Mouse (Mus musculus): ENCODE measurements around the gene Rasgef1a. TPM values are rescaled to one million over a fixed set of nuclear protein-coding genes. Genes with fewer than 3 reads are reported as not detected.

The Rasgef1a gene
- polyA plus RNA-seq, 1 experiment from 2014 or later, result 0.28 TPM

DNA sequence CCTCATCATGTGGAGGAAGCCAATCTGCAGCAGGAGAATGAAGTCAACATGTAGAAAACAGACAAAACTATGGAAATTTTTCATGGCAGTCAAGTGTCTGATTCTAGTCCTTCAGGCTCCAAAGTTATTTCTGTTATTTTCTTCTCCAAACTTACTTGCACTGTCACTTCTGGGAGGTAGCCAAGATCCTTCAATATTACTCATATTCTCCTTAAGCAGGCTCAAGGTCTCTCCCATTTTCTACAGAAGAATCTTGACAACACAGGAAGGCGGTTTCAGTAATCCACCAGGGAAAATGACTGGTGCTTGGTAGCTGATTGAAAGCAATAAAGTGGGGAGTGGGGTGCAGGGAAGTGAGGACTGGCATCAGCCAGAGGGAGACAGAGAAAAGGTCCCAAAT, 111.5 kb downstream of the Rasgef1a start:
- no peak overlapping the region for H3K4me3 ChIP-seq (ENCODE audit: low read length)
- no peak overlapping the region for H3K27ac ChIP-seq (ENCODE audit: low read depth, low read length)
- H3K9ac ChIP-seq (ENCODE audit: low read depth, low read length), result no peak overlapping the region
- H3K4me2 ChIP-seq (replicated peaks; ENCODE audit: low read depth, low read length), result no peak overlapping the region
- H3K36me3 ChIP-seq (ENCODE audit: control insufficient read depth, insufficient read depth, low read length), result peaks cover 12% of the 10 kb centered on the region; the same call in 1 of the 2 replicates
- no peak for ATAC-seq (ENCODE audit: low FRiP score, low TSS enrichment)
- WGBS, result 88% methylated on average over 1 of the region's 1 CpGs
- no peaks in the 10 kb centered on the region for H3K9me3 ChIP-seq (ENCODE audit: control insufficient read depth, low read length)
- no peaks in the 10 kb centered on the region for H3K27me3 ChIP-seq (ENCODE audit: control insufficient read depth, insufficient read depth, low read length)
- H3K4me1 ChIP-seq (ENCODE audit: control insufficient read depth, insufficient read depth, low read length), result no peaks in the 10 kb centered on the region

DNA sequence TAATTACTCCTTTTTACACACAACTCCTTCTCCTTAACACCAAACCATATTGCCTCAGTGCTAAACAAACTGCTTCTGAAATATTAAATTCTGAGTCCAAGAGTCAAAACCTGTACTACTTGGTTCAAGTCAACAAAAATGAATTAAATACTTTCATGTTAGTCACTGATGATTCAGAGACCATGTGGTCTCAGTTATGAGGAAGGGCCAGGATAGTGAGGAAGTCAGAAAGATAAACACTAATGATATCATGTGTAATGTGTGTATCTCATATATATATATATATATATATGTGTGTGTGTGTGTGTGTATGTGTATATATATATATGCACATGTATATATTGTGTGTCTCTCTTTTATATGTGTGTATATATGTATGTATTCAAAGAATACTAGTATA, 115.3 kb downstream of the Rasgef1a start:
- Histone ChIP-seq H3K4me3 (ENCODE audit: low read length) (no peak overlapping the region), H3K36me3 (ENCODE audit: control insufficient read depth, insufficient read depth, low read length) (peaks cover 12% of the 10 kb centered on the region; the same call in 1 of the 2 replicates), H3K27ac (ENCODE audit: low read depth, low read length) (no peak overlapping the region), H3K27me3 (ENCODE audit: control insufficient read depth, insufficient read depth, low read length) (no peaks in the 10 kb centered on the region), H3K9ac (ENCODE audit: low read depth, low read length) (no peak overlapping the region), H3K9me3 (ENCODE audit: control insufficient read depth, low read length) (no peaks in the 10 kb centered on the region), H3K4me2 (replicated peaks; ENCODE audit: low read depth, low read length) (no peak overlapping the region), H3K4me1 (ENCODE audit: control insufficient read depth, insufficient read depth, low read length) (no peaks in the 10 kb centered on the region)
- ATAC-seq (ENCODE audit: low FRiP score, low TSS enrichment), result no peak

DNA sequence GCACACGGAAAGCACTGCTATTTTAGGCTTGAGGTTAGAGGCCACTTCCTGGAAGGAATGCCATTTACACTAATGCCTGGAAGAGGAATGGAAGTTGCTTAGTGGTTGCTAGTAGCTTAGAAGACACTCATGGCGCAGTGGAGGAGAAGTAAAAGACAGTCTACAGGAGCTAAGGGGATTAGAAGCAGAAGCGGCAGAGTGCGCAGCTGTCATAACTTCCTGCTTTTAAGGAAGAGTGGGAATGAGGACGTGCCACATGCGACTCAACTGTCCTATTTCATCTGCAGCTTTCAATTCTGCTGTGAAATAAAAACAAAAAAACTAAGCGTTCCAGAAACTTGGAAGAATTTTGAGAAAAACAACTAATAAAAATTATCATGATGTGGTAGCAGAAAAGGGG, 116.0 kb downstream of the Rasgef1a start:
- Histone ChIP-seq H3K27me3 (ENCODE audit: control insufficient read depth, insufficient read depth, low read length) (no peaks in the 10 kb centered on the region), H3K4me2 (replicated peaks; ENCODE audit: low read depth, low read length) (no peak overlapping the region), H3K4me3 (ENCODE audit: low read length) (no peak overlapping the region), H3K36me3 (ENCODE audit: control insufficient read depth, insufficient read depth, low read length) (peaks cover 12% of the 10 kb centered on the region; the same call in 1 of the 2 replicates), H3K9ac (ENCODE audit: low read depth, low read length) (no peak overlapping the region), H3K9me3 (ENCODE audit: control insufficient read depth, low read length) (no peaks in the 10 kb centered on the region), H3K4me1 (ENCODE audit: control insufficient read depth, insufficient read depth, low read length) (no peaks in the 10 kb centered on the region), H3K27ac (ENCODE audit: low read depth, low read length) (no peak overlapping the region)
- ATAC-seq (ENCODE audit: low FRiP score, low TSS enrichment), result no peak
- 81% methylated on average over 7 of the region's 7 CpGs for WGBS

DNA sequence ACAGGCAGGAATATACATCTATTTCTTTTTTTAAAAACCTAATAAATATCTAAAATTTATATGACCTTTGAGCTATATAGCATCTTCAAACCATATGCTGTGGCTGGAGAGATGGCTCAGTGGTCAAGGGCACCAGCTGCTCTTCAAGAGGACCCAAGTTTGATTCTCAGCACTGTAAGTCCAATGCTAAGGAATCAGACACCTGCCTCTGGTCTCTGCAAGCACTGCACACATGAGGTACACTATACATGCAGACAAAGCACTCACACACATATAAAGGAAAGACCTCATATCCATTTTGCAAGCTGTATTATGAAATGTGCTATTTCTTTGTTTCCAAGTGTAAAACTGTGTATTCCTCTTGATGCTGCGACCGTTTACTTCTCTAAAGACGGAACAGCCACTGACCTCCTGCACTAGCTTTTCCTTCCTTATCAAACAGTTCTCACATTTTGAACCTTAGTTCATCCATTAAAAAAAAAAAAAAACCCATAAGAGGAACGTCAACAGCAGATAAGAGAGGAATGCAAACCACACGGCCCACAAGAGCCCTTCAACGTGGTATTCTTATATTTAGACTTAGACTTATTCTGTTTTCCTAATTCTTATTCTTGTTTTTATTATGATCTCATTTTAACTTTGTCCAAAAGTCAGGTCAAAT, 116.7 kb downstream of the Rasgef1a start:
- Histone ChIP-seq H3K9me3 (ENCODE audit: control insufficient read depth, low read length) (no peaks in the 10 kb centered on the region), H3K9ac (ENCODE audit: low read depth, low read length) (no peak overlapping the region), H3K36me3 (ENCODE audit: control insufficient read depth, insufficient read depth, low read length) (peaks cover 7% of the 10 kb centered on the region; the same call in 1 of the 2 replicates), H3K27ac (ENCODE audit: low read depth, low read length) (no peak overlapping the region), H3K27me3 (ENCODE audit: control insufficient read depth, insufficient read depth, low read length) (no peaks in the 10 kb centered on the region), H3K4me3 (ENCODE audit: low read length) (no peak overlapping the region), H3K4me2 (replicated peaks; ENCODE audit: low read depth, low read length) (no peak overlapping the region), H3K4me1 (ENCODE audit: control insufficient read depth, insufficient read depth, low read length) (no peaks in the 10 kb centered on the region)
- 71% methylated on average over 6 of the region's 6 CpGs for WGBS
- no peak for ATAC-seq (ENCODE audit: low FRiP score, low TSS enrichment)

DNA sequence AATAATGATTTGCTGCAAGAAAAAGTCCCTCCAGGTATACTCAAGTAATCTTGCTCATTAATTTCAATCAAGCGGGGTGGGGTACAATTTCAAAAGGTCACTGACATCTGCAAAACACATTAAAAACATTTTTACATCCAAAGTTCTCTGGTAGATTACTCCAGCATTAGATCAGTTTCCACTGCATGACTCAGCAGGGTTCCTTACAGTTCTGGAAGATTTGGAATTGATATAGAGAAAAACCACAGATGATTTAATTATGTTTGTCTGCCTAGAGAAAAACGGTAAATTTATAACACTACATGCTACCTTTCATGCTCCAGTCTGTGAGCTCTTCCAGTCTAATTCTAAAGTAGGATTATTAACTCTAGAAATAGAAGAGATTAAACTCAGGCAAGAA, 118.8 kb downstream of the Rasgef1a start:
- H3K9ac ChIP-seq (ENCODE audit: low read depth, low read length), result no peak overlapping the region

DNA sequence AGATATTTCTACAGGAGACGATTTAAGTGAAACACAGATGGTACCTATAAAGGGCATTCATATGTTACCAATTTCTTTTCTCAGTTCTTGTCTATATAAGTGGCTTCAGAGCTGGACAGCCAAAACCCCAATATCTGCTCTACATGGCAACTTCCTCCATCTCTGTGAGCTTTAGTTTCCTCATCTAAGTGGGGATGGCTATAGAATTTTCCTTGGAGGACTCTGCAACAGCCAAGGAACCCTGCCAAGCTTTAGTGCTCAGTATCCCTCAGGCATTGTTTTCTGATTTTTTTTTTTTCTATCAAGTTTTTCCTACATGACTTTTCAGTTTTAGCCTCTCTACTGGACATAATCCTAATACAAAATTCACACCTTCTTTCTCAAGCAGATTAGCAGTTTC, 123.2 kb downstream of the Rasgef1a start:
- Histone ChIP-seq H3K27ac (ENCODE audit: low read depth, low read length) (no peak overlapping the region), H3K9ac (ENCODE audit: low read depth, low read length) (no peak overlapping the region), H3K36me3 (ENCODE audit: control insufficient read depth, insufficient read depth, low read length) (no peaks in the 10 kb centered on the region), H3K4me2 (replicated peaks; ENCODE audit: low read depth, low read length) (no peak overlapping the region), H3K4me1 (ENCODE audit: control insufficient read depth, insufficient read depth, low read length) (0 out of 2 replicates have a peak, but pooled peaks cover 2% of the 10 kb centered on the region), H3K9me3 (ENCODE audit: control insufficient read depth, low read length) (no peaks in the 10 kb centered on the region), H3K4me3 (ENCODE audit: low read length) (no peak overlapping the region), H3K27me3 (ENCODE audit: control insufficient read depth, insufficient read depth, low read length) (no peaks in the 10 kb centered on the region)
- no peak for ATAC-seq (ENCODE audit: low FRiP score, low TSS enrichment)
- WGBS, result 84% methylated on average over 1 of the region's 1 CpGs

More for the DNA sequence above, 118.8 kb downstream of the Rasgef1a start:
- ATAC-seq (ENCODE audit: low FRiP score, low TSS enrichment), result no peak
- WGBS, result 78% methylated on average over 2 of the region's 2 CpGs
- Histone ChIP-seq H3K9me3 (ENCODE audit: control insufficient read depth, low read length) (no peaks in the 10 kb centered on the region), H3K27ac (ENCODE audit: low read depth, low read length) (no peak overlapping the region), H3K27me3 (ENCODE audit: control insufficient read depth, insufficient read depth, low read length) (no peaks in the 10 kb centered on the region), H3K4me3 (ENCODE audit: low read length) (no peak overlapping the region), H3K4me2 (replicated peaks; ENCODE audit: low read depth, low read length) (no peak overlapping the region), H3K4me1 (ENCODE audit: control insufficient read depth, insufficient read depth, low read length) (no peaks in the 10 kb centered on the region), H3K36me3 (ENCODE audit: control insufficient read depth, insufficient read depth, low read length) (no peaks in the 10 kb centered on the region)

DNA sequence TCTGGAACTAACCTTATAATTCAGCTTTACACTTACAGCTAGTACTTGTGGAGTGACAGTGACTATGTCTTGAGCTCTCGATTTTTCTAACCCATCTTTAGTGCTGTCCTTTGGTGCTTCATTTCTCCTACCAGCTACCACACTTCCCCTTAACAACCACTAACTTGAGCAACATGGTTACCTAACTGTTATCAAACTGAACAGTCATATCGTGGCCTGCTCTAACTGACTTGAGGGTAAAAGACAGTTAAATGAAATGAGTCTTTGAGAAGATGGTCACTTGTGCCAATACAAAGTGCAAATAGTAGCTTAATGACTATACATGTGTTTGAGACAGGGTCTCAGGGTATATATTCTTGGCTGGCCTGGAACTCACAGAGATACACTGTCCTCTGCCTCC, 125.9 kb downstream of the Rasgef1a start:
- Histone ChIP-seq H3K4me1 (ENCODE audit: control insufficient read depth, insufficient read depth, low read length) (0 out of 2 replicates have a peak, but pooled peaks cover 2% of the 10 kb centered on the region), H3K9ac (ENCODE audit: low read depth, low read length) (no peak overlapping the region), H3K27ac (ENCODE audit: low read depth, low read length) (no peak overlapping the region), H3K36me3 (ENCODE audit: control insufficient read depth, insufficient read depth, low read length) (no peaks in the 10 kb centered on the region), H3K27me3 (ENCODE audit: control insufficient read depth, insufficient read depth, low read length) (no peaks in the 10 kb centered on the region), H3K4me2 (replicated peaks; ENCODE audit: low read depth, low read length) (no peak overlapping the region), H3K4me3 (ENCODE audit: low read length) (no peak overlapping the region), H3K9me3 (ENCODE audit: control insufficient read depth, low read length) (no peaks in the 10 kb centered on the region)
- WGBS, result 86% methylated on average over 2 of the region's 2 CpGs
- no peak for ATAC-seq (ENCODE audit: low FRiP score, low TSS enrichment)

DNA sequence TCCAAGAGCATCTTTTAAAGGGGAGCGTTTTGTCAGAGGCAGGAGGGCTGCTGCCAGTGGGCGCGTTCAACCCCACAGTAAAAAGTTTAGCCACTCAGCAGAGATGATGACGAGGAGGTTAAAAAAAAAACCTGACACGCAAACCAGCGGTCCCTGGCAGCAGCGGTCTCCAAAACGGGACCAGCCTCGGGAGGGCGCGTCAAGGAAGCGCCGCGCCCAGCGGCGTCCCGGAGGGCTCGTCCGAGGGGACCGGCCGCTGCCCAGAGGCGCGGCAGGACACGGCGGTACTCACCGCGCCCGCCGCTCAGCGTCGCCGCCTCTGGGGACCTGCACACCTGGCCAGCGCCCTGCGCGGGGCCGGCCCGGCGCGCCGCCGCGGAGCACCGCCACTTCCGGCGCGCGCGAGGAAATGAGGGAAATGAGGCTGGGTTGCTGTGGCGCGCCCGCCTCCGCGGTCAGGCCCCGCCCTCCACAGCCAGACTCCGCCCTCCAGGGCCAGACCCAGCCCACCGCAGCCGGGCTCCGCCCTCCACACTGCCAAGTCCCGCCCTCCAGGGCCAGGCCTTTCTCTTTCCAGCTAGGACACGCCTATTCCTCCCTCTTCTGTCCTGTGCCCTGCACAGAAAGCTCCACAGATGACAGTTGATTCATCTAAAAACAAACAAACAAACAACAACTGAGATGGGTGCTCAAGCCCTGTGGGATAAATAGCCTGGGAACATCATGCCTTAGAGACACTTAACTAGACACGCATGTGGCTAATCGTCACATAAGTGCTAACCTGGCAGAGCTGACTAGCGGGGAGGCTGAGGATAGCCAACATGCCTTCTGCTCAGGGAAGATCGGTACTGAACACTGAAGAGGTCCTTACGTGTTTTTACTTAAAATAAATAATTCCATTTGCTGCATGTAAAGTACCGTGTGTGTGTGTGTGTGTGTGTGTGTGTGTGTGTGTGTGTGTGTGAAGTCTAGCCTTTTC, 127.8 kb downstream of the Rasgef1a start, which contains the start of gene Csgalnact2:
TSS of gene Csgalnact2 (minus strand) at position 410 of the 979 bp plus-strand sequence.
- no peaks in the 10 kb centered on the region for H3K36me3 ChIP-seq (ENCODE audit: control insufficient read depth, insufficient read depth, low read length)
- H3K4me1 ChIP-seq (ENCODE audit: control insufficient read depth, insufficient read depth, low read length), result 0 out of 2 replicates have a peak, but pooled peaks cover 2% of the 10 kb centered on the region
- 8% methylated on average over 39 of the region's 66 CpGs for WGBS

More for the DNA sequence above, 127.8 kb downstream of the Rasgef1a start, which contains the start of gene Csgalnact2:
- no peaks in the 10 kb centered on the region for H3K9me3 ChIP-seq (ENCODE audit: control insufficient read depth, low read length)
- peak within 1 kb of the TSS; percentile 71 for H3K4me2 ChIP-seq (replicated peaks; ENCODE audit: low read depth, low read length)
- peak within 1 kb of the TSS; percentile 72 for H3K9ac ChIP-seq (ENCODE audit: low read depth, low read length)
- peak within 1 kb of the TSS; percentile 43 for H3K27ac ChIP-seq (ENCODE audit: low read depth, low read length)
- peak; percentile 99 for ATAC-seq (ENCODE audit: low FRiP score, low TSS enrichment)
- H3K4me3 ChIP-seq (ENCODE audit: low read length), result peak within 1 kb of the TSS; percentile 76
- H3K27me3 ChIP-seq (ENCODE audit: control insufficient read depth, insufficient read depth, low read length), result no peaks in the 10 kb centered on the region
